Mouse (Mus musculus) stomach, postnatal 0 days (tissue): Measurements from ENCODE around the gene Slc12a6. TPM values are rescaled to one million over a fixed set of nuclear protein-coding genes. Genes with fewer than 3 reads are reported as not detected.

ENCODE experiments used
- ATAC-seq: fragments of 200-750 bp; cut with Nextera tagmentation; 2 replicates; pipeline ENCODE4 v1.8.0; 2017; ENCODE audit not compliant: low FRiP score, low TSS enrichment
- DNase-seq: peaks from one replicate; pipeline ENCODE4 v3.0.0-alpha.2; 2016; ENCODE audit warnings: low spot score
- H3K27ac ChIP-seq: fragments of 300-500 bp; sonication (generic); replicated peaks from 2 replicates; pipeline ENCODE4 v1.5.1; 2014; ENCODE audit warnings: mild to moderate bottlenecking, control low read depth
- H3K27me3 ChIP-seq: fragments of 300-500 bp; sonication (generic); 2 replicates; pipeline ENCODE4 v1.6.1; 2014; ENCODE audit warnings: low read length; ENCODE audit not compliant: control insufficient read depth, insufficient read depth
- H3K36me3 ChIP-seq: fragments of 300-500 bp; sonication (generic); 2 replicates; pipeline ENCODE4 v1.6.1; 2014; ENCODE audit warnings: low read length, mixed read lengths; ENCODE audit not compliant: control insufficient read depth, insufficient read depth
- H3K4me1 ChIP-seq: fragments of 300-500 bp; sonication (generic); replicated peaks from 2 replicates; pipeline ENCODE4 v1.6.1; 2014; ENCODE audit warnings: antibody characterized with exemption; ENCODE audit not compliant: control insufficient read depth, insufficient read depth
- H3K4me2 ChIP-seq: fragments of 300-500 bp; sonication (generic); replicated peaks from 2 replicates; pipeline ENCODE4 v1.6.1; 2014; ENCODE audit warnings: low read depth, mild to moderate bottlenecking, control low read depth, moderate library complexity
- H3K4me3 ChIP-seq: fragments of 300-500 bp; sonication (generic); 2 replicates; pipeline ENCODE4 v1.5.1; 2014; ENCODE audit warnings: low read depth, low read length, control low read depth
- H3K9ac ChIP-seq: fragments of 300-500 bp; sonication (generic); 2 replicates; pipeline ENCODE4 v1.6.1; 2014; ENCODE audit warnings: mild to moderate bottlenecking, low read length, control low read depth, mixed read lengths
- H3K9me3 ChIP-seq: fragments of 300-500 bp; sonication (generic); 2 replicates; pipeline ENCODE4 v1.6.1; 2016; ENCODE audit warnings: low read length; ENCODE audit not compliant: control insufficient read depth
- CTCF ChIP-seq: IDR thresholded peaks from 2 replicates; pipeline ENCODE4 v1.5.1; 2016; ENCODE audit warnings: antibody characterized with exemption, low read depth, mild to moderate bottlenecking, moderate library complexity
- EP300 ChIP-seq: optimal IDR thresholded peaks from 2 replicates; pipeline ENCODE3; 2016; ENCODE audit warnings: antibody characterized with exemption
- WGBS: fragments of 180-500 bp; shearing (Covaris S2); extraction: QIAGEN DNeasy Blood & Tissue Kit; methylation state at CpG from one replicate; pipeline ENCODE4 v1.1.7; 2014; 5-methylcytosine and 5-hydroxymethylcytosine counted together
- polyA plus RNA-seq: library from polyadenylated mRNA; unstranded; fragments of >200 nt; fragmentation: Nextera tagmentation; extraction: Ambion mirVana; gene quantifications from 2 replicates; pipeline ENCODE4 v1.2.1, GENCODE M21; 2015

Slc12a6 gene
- 5.4 and 6.2 TPM in 2 replicates for polyA plus RNA-seq

- H3K4me2 ChIP-seq = peak within 1 kb of the TSS; percentile 85
- no peaks in the 10 kb centered on the region for H3K9me3 ChIP-seq
- no peaks in the 10 kb centered on the region for H3K4me1 ChIP-seq
- H3K27me3 ChIP-seq = no peaks in the 10 kb centered on the region
- peak within 1 kb of the TSS; percentile 82 for H3K9ac ChIP-seq
- under 1% methylated on average over 53 of the region's 85 CpGs for WGBS
- TF ChIP-seq EP300 = no peak
- TF ChIP-seq CTCF = peak; percentile 53
- ATAC-seq = peak; percentile 97
- H3K27ac ChIP-seq = peak within 1 kb of the TSS; percentile 92
- DNase-seq = peak; percentile 94
- H3K36me3 ChIP-seq = no peaks in the 10 kb centered on the region
- H3K4me3 ChIP-seq = peak within 1 kb of the TSS; percentile 84
Observed at GRCm38 (mm10) chr2:112265448-112266241, at the start of gene Slc12a6. Gene Slc12a6, plus strand, starts transcription at chr2:112265825.

GRCm38 (mm10) chr2:112215977-112216376 is 49.6 kb upstream of the Slc12a6 start:
- WGBS = 7% methylated on average over 1 of the region's 1 CpGs

GRCm38 (mm10) chr2:112217614-112218013 is 48.0 kb upstream of the Slc12a6 start:
- H3K27ac ChIP-seq = no peak overlapping the region
- no peaks in the 10 kb centered on the region for H3K4me1 ChIP-seq
- H3K36me3 ChIP-seq = no peaks in the 10 kb centered on the region
- no peak for TF ChIP-seq CTCF
- no peak for TF ChIP-seq EP300
- H3K9me3 ChIP-seq = no peaks in the 10 kb centered on the region
- H3K27me3 ChIP-seq = no peaks in the 10 kb centered on the region
- H3K9ac ChIP-seq = no peak overlapping the region
- 62% methylated on average over 6 of the region's 6 CpGs for WGBS
- no peak for ATAC-seq
- no peak overlapping the region for H3K4me2 ChIP-seq
- no peak for DNase-seq
- no peak overlapping the region for H3K4me3 ChIP-seq

More at GRCm38 (mm10) chr2:112215977-112216376, 49.6 kb upstream of the Slc12a6 start:
- Histone ChIP-seq H3K4me2 (no peak overlapping the region), H3K27ac (no peak overlapping the region), H3K27me3 (no peaks in the 10 kb centered on the region), H3K9me3 (no peaks in the 10 kb centered on the region), H3K4me3 (no peak overlapping the region), H3K36me3 (no peaks in the 10 kb centered on the region), H3K9ac (no peak overlapping the region), H3K4me1 (no peaks in the 10 kb centered on the region)
- peak; percentile 79 for TF ChIP-seq CTCF
- TF ChIP-seq EP300 = no peak
- peak; percentile 38; the same call in 1 of the 2 replicates for ATAC-seq
- DNase-seq = no peak

- WGBS = 74% methylated on average over 5 of the region's 5 CpGs
- H3K9me3 ChIP-seq = no peaks in the 10 kb centered on the region
- H3K4me2 ChIP-seq = no peak overlapping the region
- no peaks in the 10 kb centered on the region for H3K27me3 ChIP-seq
- ATAC-seq (peak; percentile 74; the same call in 1 of the 2 replicates), DNase-seq (peak; percentile 47)
- no peaks in the 10 kb centered on the region for H3K36me3 ChIP-seq
- H3K4me3 ChIP-seq = no peak overlapping the region
- no peak overlapping the region for H3K9ac ChIP-seq
- H3K4me1 ChIP-seq = no peaks in the 10 kb centered on the region
- no peak overlapping the region for H3K27ac ChIP-seq
- no peak for TF ChIP-seq EP300
- TF ChIP-seq CTCF = no peak
Observed at GRCm38 (mm10) chr2:112220880-112221279, 44.7 kb upstream of the Slc12a6 start.

GRCm38 (mm10) chr2:112222607-112223006 is 43.0 kb upstream of the Slc12a6 start:
- DNase-seq = no peak
- Histone ChIP-seq H3K9me3 (no peaks in the 10 kb centered on the region), H3K27me3 (no peaks in the 10 kb centered on the region), H3K27ac (no peak overlapping the region), H3K4me3 (no peak overlapping the region), H3K36me3 (no peaks in the 10 kb centered on the region), H3K9ac (no peak overlapping the region), H3K4me2 (no peak overlapping the region), H3K4me1 (no peaks in the 10 kb centered on the region)
- WGBS = 66% methylated on average over 5 of the region's 5 CpGs
- no peak for TF ChIP-seq EP300
- no peak for TF ChIP-seq CTCF
- no peak for ATAC-seq

GRCm38 (mm10) chr2:112224356-112224755 is 41.3 kb upstream of the Slc12a6 start:
- H3K27ac ChIP-seq = no peak overlapping the region
- no peaks in the 10 kb centered on the region for H3K4me1 ChIP-seq
- TF ChIP-seq CTCF = no peak
- TF ChIP-seq EP300 = no peak
- H3K27me3 ChIP-seq = no peaks in the 10 kb centered on the region
- ATAC-seq (no peak), DNase-seq (no peak)
- H3K4me2 ChIP-seq = no peak overlapping the region
- no peak overlapping the region for H3K4me3 ChIP-seq
- H3K36me3 ChIP-seq = no peaks in the 10 kb centered on the region
- H3K9me3 ChIP-seq = no peaks in the 10 kb centered on the region
- 65% methylated on average over 4 of the region's 4 CpGs for WGBS
- no peak overlapping the region for H3K9ac ChIP-seq
